Mouse (Mus musculus): ENCODE measurements around the gene Dguok. TPM values are rescaled to one million over a fixed set of nuclear protein-coding genes. Genes with fewer than 3 reads are reported as not detected.

The Dguok gene
- polyA plus RNA-seq (2012; rRNA removed; ENCODE audit: low replicate concordance): 18.1 and 24.2 TPM in 2 replicates

GRCm38 (mm10) chr6:83506258-83507167 lies at the start of gene Dguok:
Dguok (minus strand) TSS chr6:83506969.

GRCm38 (mm10) chr6:83536028-83536794 lies 29.4 kb upstream of the Dguok start, which contains the start of gene Actg2:
Actg2 (minus strand) TSS chr6:83536265.

GRCm38 (mm10) chr6:83459034-83459644 lies 47.6 kb downstream of the Dguok start, which contains the start of gene Tet3:
Tet3 (minus strand) TSS chr6:83459084.

Other genes starting within 250 kb of the Dguok start
- gene Mthfd2, start 181.1 kb downstream of the Dguok start, polyA plus RNA-seq (2012; rRNA removed; ENCODE audit: low replicate concordance): 1.2 and 4.1 TPM in 2 replicates
- 14.7 and 20.9 TPM in 2 replicates for gene Mob1a, start 181.0 kb downstream of the Dguok start, polyA plus RNA-seq (2012; rRNA removed; ENCODE audit: low replicate concordance)
- 11.9 and 186 TPM in 2 replicates for gene Bola3, start 157.8 kb downstream of the Dguok start, polyA plus RNA-seq (2012; rRNA removed; ENCODE audit: low replicate concordance)
- 9.0 and 11.1 TPM in 2 replicates for gene Tet3, start 47.9 kb downstream of the Dguok start, polyA plus RNA-seq (2012; rRNA removed; ENCODE audit: low replicate concordance)
- 241 and 539 TPM in 2 replicates for gene Actg2, start 29.3 kb upstream of the Dguok start, polyA plus RNA-seq (2012; rRNA removed; ENCODE audit: low replicate concordance)
- gene Stambp, start 65.8 kb upstream of the Dguok start, polyA plus RNA-seq (2012; rRNA removed; ENCODE audit: low replicate concordance): 4.4 and 6.7 TPM in 2 replicates
- not detected in 2 replicates for gene Clec4f, start 149.2 kb upstream of the Dguok start, polyA plus RNA-seq (2012; rRNA removed; ENCODE audit: low replicate concordance)
- not detected in 2 replicates for gene Cd207, start 170.9 kb upstream of the Dguok start, polyA plus RNA-seq (2012; rRNA removed; ENCODE audit: low replicate concordance)
- gene Vax2, start 204.3 kb upstream of the Dguok start, polyA plus RNA-seq (2012; rRNA removed; ENCODE audit: low replicate concordance): not detected in 2 replicates
- not detected in 2 replicates for gene Atp6v1b1, start 236.0 kb upstream of the Dguok start, polyA plus RNA-seq (2012; rRNA removed; ENCODE audit: low replicate concordance)